ENCODE assay signal across 16 mouse cellular contexts in genomic region chr10:71789936-71790335, GRCm38 (mm10).
"Had no signal": no experiment of that assay in that cellular context is flagged by ENCODE, and none has a peak within 500 bp of the region (broad histone marks: within the 10 kb centered on the region; RNA-seq: fewer than 3 reads in every experiment).

No protein-coding gene starts in this region.

- H3K4me3 ChIP-seq: liver, embryonic 13.5 days; myocyte; neural tube, embryonic 13.5 days; stomach, embryonic 15.5 days had no signal

- H3K4me2 ChIP-seq: liver, embryonic 13.5 days; midbrain, embryonic 11.5 days; neural tube, embryonic 13.5 days; stomach, embryonic 15.5 days had no signal

- H3K4me1 ChIP-seq: liver, embryonic 13.5 days; neural tube, embryonic 13.5 days; stomach, embryonic 15.5 days had no signal

- H3K9me3 ChIP-seq: neural tube, embryonic 13.5 days; stomach, embryonic 15.5 days had no signal

- H3K27ac ChIP-seq: liver, embryonic 13.5 days; neural tube, embryonic 13.5 days; stomach, embryonic 15.5 days had no signal

- H3K9ac ChIP-seq: liver, embryonic 13.5 days; neural tube, embryonic 13.5 days; stomach, embryonic 15.5 days had no signal

- H3K27me3 ChIP-seq: liver, embryonic 13.5 days; neural tube, embryonic 13.5 days; stomach, embryonic 15.5 days had no signal

- DNase-seq: kidney, adult 9 months; kidney, postnatal 14 days; kidney, postnatal 4 days; liver, embryonic 13.5 days; lung, adult 2 months; lung, postnatal 14 days; retina, postnatal 1 day; right cerebral cortex, postnatal 25 days; spleen, adult 18-20 months; thymus, adult 18-20 months; thymus, postnatal 14 days; thymus, postnatal 4 days had no signal

- H3K36me3 ChIP-seq: liver, embryonic 13.5 days; neural tube, embryonic 13.5 days; stomach, embryonic 15.5 days had no signal
